Mouse (Mus musculus) neural tube, embryonic 11.5 days (tissue): ENCODE data around the gene Rsbn1l. TPM values are rescaled to one million over a fixed set of nuclear protein-coding genes. Genes with fewer than 3 reads are reported as not detected.
A peak's percentile ranks its signal among the peaks of the same experiment; 100 is the strongest.

Source experiments
- ATAC-seq: fragments of 200-750 bp; cut with Nextera tagmentation; 2 replicates; pipeline ENCODE4 v1.8.0; 2017; ENCODE audit warnings: moderate number of reproducible peaks, mild to moderate bottlenecking, moderate TSS enrichment, moderate library complexity; ENCODE audit not compliant: insufficient read depth, low FRiP score, low TSS enrichment
- DNase-seq: peaks from one replicate; pipeline ENCODE4 v3.0.0-alpha.2; 2015; ENCODE audit warnings: low spot score
- H3K27ac ChIP-seq: fragments of 300-500 bp; sonication (generic); 2 replicates; pipeline ENCODE4 v1.5.1; 2014; ENCODE audit warnings: low read depth, mild to moderate bottlenecking, low read length
- H3K27me3 ChIP-seq: fragments of 300-500 bp; sonication (generic); 2 replicates; pipeline ENCODE4 v1.6.1; 2014; ENCODE audit warnings: mild to moderate bottlenecking, low read length, mixed read lengths; ENCODE audit not compliant: control insufficient read depth, insufficient read depth
- H3K36me3 ChIP-seq: fragments of 300-500 bp; sonication (generic); 2 replicates; pipeline ENCODE4 v1.6.1; 2014; ENCODE audit warnings: mild to moderate bottlenecking, low read length, moderate library complexity, mixed read lengths; ENCODE audit not compliant: control insufficient read depth, insufficient read depth
- H3K4me1 ChIP-seq: fragments of 300-500 bp; sonication (generic); 2 replicates; pipeline ENCODE4 v1.6.1; 2014; ENCODE audit warnings: low read length, mixed read lengths; ENCODE audit not compliant: control insufficient read depth, insufficient read depth
- H3K4me2 ChIP-seq: fragments of 300-500 bp; sonication (generic); 2 replicates; pipeline ENCODE4 v1.6.1; 2014; ENCODE audit warnings: low read depth, mild to moderate bottlenecking, moderate library complexity
- H3K4me3 ChIP-seq: fragments of 300-500 bp; sonication (generic); 2 replicates; pipeline ENCODE4 v1.5.1; 2014; ENCODE audit warnings: low read depth, low read length
- H3K9ac ChIP-seq: fragments of 300-500 bp; sonication (generic); 2 replicates; pipeline ENCODE4 v1.6.1; 2014; ENCODE audit warnings: mild to moderate bottlenecking, low read length
- H3K9me3 ChIP-seq: fragments of 300-500 bp; sonication (generic); 2 replicates; pipeline ENCODE4 v1.6.1; 2016; ENCODE audit warnings: low read length; ENCODE audit not compliant: control insufficient read depth
- WGBS: fragments of 180-500 bp; shearing (Covaris S2); extraction: QIAGEN DNeasy Blood & Tissue Kit; methylation state at CpG from one replicate; pipeline ENCODE4 v1.1.7; 2014; 5-methylcytosine and 5-hydroxymethylcytosine counted together
- polyA plus RNA-seq: library from polyadenylated mRNA; unstranded; fragments of >200 nt; fragmentation: Nextera tagmentation; extraction: Ambion mirVana; gene quantifications from 2 replicates; pipeline ENCODE4 v1.2.1, GENCODE M21; 2014

The Rsbn1l gene
- polyA plus RNA-seq, 1 experiment from 2014 or later, result 5.6 TPM

DNA sequence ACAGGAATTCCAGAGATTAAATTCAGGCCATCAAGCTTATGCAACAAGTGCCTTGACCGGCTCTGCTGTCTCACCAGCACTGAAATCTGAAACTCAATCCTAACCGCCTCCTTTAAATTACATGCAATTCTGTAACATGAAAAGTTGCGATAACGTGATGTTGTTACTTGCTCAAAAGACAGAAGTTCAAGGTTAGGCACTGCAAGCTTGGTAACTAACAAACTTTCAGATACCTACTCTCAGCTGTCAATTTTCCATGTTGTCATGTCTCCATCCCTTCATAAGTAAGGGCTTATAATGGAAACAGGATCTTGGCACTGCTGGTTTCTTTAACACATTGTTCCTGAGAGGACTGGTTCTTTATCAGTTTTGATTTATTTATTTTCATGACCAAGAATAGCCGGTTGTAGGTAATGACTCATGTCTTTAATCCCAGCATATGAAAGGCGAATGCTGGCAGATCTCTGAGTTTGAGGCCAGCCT is 26.5 kb downstream of the Rsbn1l start:
- ATAC-seq (no peak), DNase-seq (no peak)
- no peak overlapping the region for H3K4me2 ChIP-seq
- no peaks in the 10 kb centered on the region for H3K9me3 ChIP-seq
- no peak overlapping the region for H3K27ac ChIP-seq
- no peaks in the 10 kb centered on the region for H3K36me3 ChIP-seq
- WGBS, result 83% methylated on average over 6 of the region's 6 CpGs
- H3K9ac ChIP-seq, result no peak overlapping the region
- H3K27me3 ChIP-seq, result no peaks in the 10 kb centered on the region
- H3K4me1 ChIP-seq, result no peaks in the 10 kb centered on the region
- H3K4me3 ChIP-seq, result no peak overlapping the region

DNA sequence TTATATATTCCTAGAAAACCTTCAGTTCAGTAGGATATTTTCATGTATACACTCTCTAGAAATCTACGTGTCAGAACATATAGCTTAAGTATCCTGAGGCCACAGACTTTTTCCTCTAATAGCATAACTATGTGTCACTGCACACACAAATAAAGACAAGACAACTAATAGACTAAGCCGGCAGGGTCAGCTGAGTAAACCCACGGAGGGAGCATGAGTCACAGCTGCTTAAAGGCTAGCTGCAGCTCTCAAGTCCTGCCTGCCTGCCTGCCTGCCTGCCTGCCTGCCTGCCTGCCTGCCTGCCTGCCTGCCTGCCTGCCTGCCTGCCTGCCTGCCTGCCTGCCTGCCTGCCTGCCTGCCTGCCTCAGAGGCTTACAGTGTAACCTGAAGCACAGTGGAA is 30.7 kb downstream of the Rsbn1l start:
- Histone ChIP-seq H3K27ac (no peak overlapping the region), H3K4me3 (no peak overlapping the region), H3K9me3 (no peaks in the 10 kb centered on the region), H3K9ac (no peak overlapping the region), H3K36me3 (no peaks in the 10 kb centered on the region), H3K4me1 (no peaks in the 10 kb centered on the region), H3K4me2 (no peak overlapping the region), H3K27me3 (no peaks in the 10 kb centered on the region)
- ATAC-seq (no peak), DNase-seq (no peak)
- WGBS, result 68% methylated on average over 3 of the region's 3 CpGs

DNA sequence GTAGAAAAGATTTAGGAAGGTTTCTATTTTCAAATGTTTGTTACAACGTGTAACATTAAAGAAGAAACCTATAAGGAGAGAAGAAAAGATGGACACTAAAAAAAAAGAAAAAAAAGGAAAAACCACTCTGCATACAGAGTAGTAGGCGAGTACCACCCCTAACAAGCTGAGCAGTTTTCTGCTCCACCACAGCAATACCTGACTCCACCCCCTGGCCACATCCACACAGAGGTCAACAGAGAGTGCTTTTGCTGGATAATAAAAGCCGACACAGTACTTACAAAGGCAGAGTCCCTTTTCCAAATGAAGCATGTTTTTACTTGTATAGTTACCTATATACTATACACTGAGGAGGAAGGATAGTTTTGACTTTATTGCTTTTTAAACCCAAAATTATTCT is 31.6 kb downstream of the Rsbn1l start:
- Histone ChIP-seq H3K27ac (no peak overlapping the region), H3K36me3 (no peaks in the 10 kb centered on the region), H3K4me3 (no peak overlapping the region), H3K27me3 (no peaks in the 10 kb centered on the region), H3K4me2 (no peak overlapping the region), H3K9me3 (no peaks in the 10 kb centered on the region), H3K4me1 (no peaks in the 10 kb centered on the region), H3K9ac (no peak overlapping the region)
- ATAC-seq, result no peak
- 81% methylated on average over 3 of the region's 3 CpGs for WGBS
- DNase-seq, result no peak

DNA sequence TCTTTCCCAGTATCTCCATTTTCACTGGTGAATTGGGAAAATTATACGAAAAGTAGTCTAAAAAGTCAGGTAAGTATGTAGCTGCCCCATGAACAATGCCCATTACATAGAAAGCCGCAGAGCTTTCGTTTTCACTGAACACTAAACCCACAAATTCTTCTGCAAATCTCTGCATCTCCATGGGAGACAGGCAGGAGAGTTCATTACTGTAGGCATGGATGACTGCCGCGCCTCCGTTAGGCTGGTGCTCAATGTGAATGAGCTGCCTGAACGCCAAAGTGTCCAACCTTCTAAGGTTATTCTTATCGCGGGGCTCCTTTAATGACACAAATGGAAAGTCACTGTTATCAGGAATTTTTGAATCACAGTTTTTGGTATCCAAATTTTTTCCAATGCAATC is 36.6 kb downstream of the Rsbn1l start:
- WGBS, result 82% methylated on average over 9 of the region's 9 CpGs
- no peaks in the 10 kb centered on the region for H3K27me3 ChIP-seq
- H3K4me2 ChIP-seq, result no peak overlapping the region
- no peak for ATAC-seq
- DNase-seq, result no peak
- H3K36me3 ChIP-seq, result no peaks in the 10 kb centered on the region
- H3K27ac ChIP-seq, result no peak overlapping the region
- H3K9me3 ChIP-seq, result no peaks in the 10 kb centered on the region
- H3K4me3 ChIP-seq, result no peak overlapping the region
- H3K9ac ChIP-seq, result no peak overlapping the region
- no peaks in the 10 kb centered on the region for H3K4me1 ChIP-seq

DNA sequence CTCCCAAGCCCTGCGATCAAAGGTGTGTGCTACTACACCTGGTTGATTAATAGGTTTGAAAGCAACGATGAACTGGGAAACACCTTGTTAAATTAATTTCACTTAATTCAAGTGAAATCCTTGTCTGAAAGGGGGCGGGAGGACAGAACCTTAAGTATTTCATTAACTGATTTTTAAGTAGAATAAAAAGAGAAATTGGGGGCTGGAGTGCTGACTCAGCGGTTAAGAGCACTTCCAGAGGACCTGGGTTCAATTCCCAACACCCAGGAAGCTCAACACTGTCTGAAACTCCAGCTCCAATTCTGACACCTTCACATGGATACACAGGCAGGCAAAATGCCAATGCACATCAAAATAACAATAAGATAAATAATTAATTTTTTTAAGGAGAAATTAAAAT is 37.2 kb downstream of the Rsbn1l start:
- Histone ChIP-seq H3K9ac (no peak overlapping the region), H3K36me3 (no peaks in the 10 kb centered on the region), H3K27ac (no peak overlapping the region), H3K4me3 (no peak overlapping the region), H3K4me2 (no peak overlapping the region), H3K27me3 (no peaks in the 10 kb centered on the region), H3K4me1 (no peaks in the 10 kb centered on the region), H3K9me3 (no peaks in the 10 kb centered on the region)
- ATAC-seq (no peak), DNase-seq (no peak)
- 98% methylated on average over 4 of the region's 4 CpGs for WGBS

DNA sequence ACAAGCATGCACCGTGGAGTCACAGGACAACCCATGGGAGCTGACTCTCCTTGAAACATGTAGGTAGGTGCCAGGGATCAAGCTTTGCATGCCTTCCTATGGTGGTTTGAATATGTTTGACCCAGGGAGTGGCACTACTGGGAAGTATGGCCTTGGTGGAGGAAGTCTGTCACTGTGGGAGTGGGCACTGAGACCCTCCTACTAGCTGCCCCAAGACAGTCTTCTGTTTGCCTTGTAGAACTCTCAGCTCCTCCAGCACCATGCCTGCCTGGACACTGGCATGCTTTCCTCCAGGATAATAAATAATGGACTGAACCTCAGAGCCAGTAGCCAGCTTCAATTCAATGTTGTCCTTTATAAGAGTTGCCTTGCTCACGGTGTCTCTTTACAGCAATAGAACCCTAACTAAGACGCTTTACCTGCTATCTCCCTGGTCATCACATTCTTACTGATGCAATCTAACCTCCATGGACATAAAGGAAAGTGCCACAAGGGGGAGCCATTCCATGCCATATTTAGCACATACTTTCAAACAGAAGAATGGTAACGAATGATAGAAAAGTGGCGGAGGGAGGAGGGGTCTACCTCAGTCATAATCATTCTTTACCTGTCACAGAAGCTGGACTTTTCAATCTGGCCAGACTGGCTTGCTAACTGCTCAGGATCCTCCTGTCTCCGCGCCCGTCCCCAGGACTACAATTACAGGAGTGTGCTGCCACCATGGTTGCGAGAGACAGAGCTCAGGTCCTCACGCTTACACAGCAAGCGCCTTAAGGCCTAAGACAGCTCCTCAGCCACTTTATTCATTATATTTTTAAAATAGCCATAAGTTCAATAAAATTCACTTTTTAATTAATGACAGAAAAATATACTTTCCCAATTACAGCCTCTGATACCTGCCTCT is 42.6 kb downstream of the Rsbn1l start:
- Histone ChIP-seq H3K4me1 (no peaks in the 10 kb centered on the region), H3K4me3 (no peak overlapping the region), H3K36me3 (no peaks in the 10 kb centered on the region), H3K27ac (no peak overlapping the region), H3K9ac (no peak overlapping the region), H3K27me3 (no peaks in the 10 kb centered on the region), H3K9me3 (no peaks in the 10 kb centered on the region), H3K4me2 (no peak overlapping the region)
- ATAC-seq, result no peak
- DNase-seq, result peak; percentile 46
- 85% methylated on average over 11 of the region's 11 CpGs for WGBS

DNA sequence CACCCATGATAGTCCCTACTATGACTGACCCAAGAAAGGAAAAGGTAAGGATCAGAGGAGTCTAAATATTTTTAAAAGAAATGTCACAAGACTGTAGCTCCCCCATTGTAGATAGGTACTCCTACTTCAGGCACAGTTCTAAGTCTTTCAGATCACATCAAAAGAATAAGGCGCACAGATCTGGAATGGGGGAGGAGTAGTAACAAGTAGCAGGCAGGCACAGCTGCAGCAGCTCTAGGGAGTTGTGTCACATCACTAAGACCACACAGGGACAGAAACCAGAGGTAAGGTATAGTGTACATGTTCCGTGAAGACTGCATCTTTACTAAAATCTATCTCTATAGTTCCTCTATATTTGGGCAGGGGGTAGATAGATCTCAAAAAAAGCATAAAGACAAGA is 44.5 kb downstream of the Rsbn1l start:
- Histone ChIP-seq H3K36me3 (no peaks in the 10 kb centered on the region), H3K9ac (no peak overlapping the region), H3K4me1 (no peaks in the 10 kb centered on the region), H3K4me3 (no peak overlapping the region), H3K9me3 (no peaks in the 10 kb centered on the region), H3K27ac (no peak overlapping the region), H3K27me3 (no peaks in the 10 kb centered on the region), H3K4me2 (no peak overlapping the region)
- DNase-seq (no peak), ATAC-seq (no peak)
- 88% methylated on average over 2 of the region's 2 CpGs for WGBS

DNA sequence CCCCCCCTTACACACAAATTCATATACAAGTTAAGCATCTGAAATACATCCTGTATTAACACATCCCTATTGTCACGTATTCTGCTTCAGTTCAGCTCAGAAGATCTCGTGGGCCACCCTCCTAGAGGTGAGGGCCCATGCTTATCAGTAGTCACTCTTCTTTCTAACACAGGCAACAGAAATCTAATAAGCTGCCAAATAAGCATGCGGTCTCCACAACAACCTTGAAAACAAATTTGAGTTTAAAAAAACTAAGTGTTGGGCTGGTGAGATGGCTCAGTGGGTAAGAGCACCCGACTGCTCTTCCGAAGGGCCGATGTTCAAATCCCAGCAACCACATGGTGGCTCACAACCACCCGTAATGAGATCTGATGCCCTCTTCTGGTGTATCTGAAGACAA is 50.0 kb downstream of the Rsbn1l start:
- H3K36me3 ChIP-seq, result 0 out of 2 replicates have a peak, but pooled peaks cover 2% of the 10 kb centered on the region
- no peak overlapping the region for H3K4me2 ChIP-seq
- ATAC-seq (no peak), DNase-seq (no peak)
- no peaks in the 10 kb centered on the region for H3K9me3 ChIP-seq
- H3K4me1 ChIP-seq, result no peaks in the 10 kb centered on the region
- 96% methylated on average over 7 of the region's 7 CpGs for WGBS
- H3K9ac ChIP-seq, result no peak overlapping the region
- H3K27me3 ChIP-seq, result no peaks in the 10 kb centered on the region
- H3K4me3 ChIP-seq, result no peak overlapping the region
- H3K27ac ChIP-seq, result no peak overlapping the region

DNA sequence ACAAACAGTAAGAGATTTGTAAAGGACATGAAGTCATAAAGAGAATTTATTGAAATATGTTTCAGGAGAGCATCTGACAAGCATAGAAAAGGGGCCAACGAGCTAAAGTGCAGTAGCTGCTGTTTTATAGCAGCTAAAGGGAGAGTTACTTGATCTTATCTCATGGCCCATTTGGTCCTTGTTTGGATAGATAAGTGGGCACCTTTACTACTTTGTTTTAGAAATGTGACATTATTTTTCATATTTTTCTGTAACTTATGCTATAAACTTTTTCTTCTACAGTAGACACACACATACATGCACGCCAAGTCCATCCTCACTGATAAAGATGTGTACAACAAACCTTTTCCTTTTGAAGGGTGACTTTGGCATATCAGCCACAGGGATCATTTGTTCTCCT is 50.8 kb downstream of the Rsbn1l start:
- 83% methylated on average over 2 of the region's 2 CpGs for WGBS
- Histone ChIP-seq H3K27me3 (no peaks in the 10 kb centered on the region), H3K9ac (no peak overlapping the region), H3K27ac (no peak overlapping the region), H3K4me3 (no peak overlapping the region), H3K36me3 (0 out of 2 replicates have a peak, but pooled peaks cover 2% of the 10 kb centered on the region), H3K4me1 (no peaks in the 10 kb centered on the region), H3K4me2 (no peak overlapping the region), H3K9me3 (no peaks in the 10 kb centered on the region)
- ATAC-seq, result no peak
- no peak for DNase-seq
